Mouse (Mus musculus) CH12.LX (cell line): Measurements from ENCODE around the gene Ackr2. TPM values are rescaled to one million over a fixed set of nuclear protein-coding genes. Genes with fewer than 3 reads are reported as not detected.
A peak's percentile ranks its signal among the peaks of the same experiment; 100 is the strongest.

ENCODE experiments used
- DNase-seq: peaks from one replicate; pipeline ENCODE4 v3.0.0-alpha.2; 2013; ENCODE audit errors: extremely low read depth
- H3K27ac ChIP-seq: 2 replicates; pipeline ENCODE4 v1.5.1; 2012; ENCODE audit warnings: low read depth, mild to moderate bottlenecking, control low read depth, moderate library complexity; ENCODE audit not compliant: insufficient read depth
- H3K27me3 ChIP-seq: replicated peaks from 2 replicates; pipeline ENCODE3; 2012; ENCODE audit warnings: inconsistent platforms
- H3K36me3 ChIP-seq, 2 experiments: replicated peaks in 1 of 2; 2 replicates each; pipeline versions ENCODE3 to v1.6.1; 2012; ENCODE audit warnings: inconsistent platforms in 1 of 2, low read length in 1 of 2, mild to moderate bottlenecking in 1 of 2, mixed read lengths in 1 of 2, moderate library complexity in 1 of 2; ENCODE audit not compliant: control insufficient read depth in 1 of 2, insufficient read depth in 1 of 2
- H3K4me1 ChIP-seq, 2 experiments: 2 replicates each; pipeline ENCODE4 v1.6.1; 2012; ENCODE audit warnings: inconsistent platforms in 1 of 2, moderate library complexity in 1 of 2; ENCODE audit not compliant: insufficient read depth in 2 of 2, control insufficient read depth in 1 of 2
- H3K4me2 ChIP-seq: 2 replicates; pipeline ENCODE4 v1.6.1; 2012; ENCODE audit warnings: low read depth, mild to moderate bottlenecking, control low read depth; ENCODE audit not compliant: poor library complexity, insufficient read depth, severe bottlenecking
- H3K4me3 ChIP-seq, 3 experiments: fragments of 150-350 bp in 1 of 3; sonication (generic) in 1 of 3; replicated peaks in 1 of 3; 2 replicates each; pipeline versions ENCODE3 to v1.5.1; 2011 to 2012; ENCODE audit warnings: low read depth in 2 of 3, low read length in 2 of 3, mild to moderate bottlenecking in 2 of 3, moderate library complexity in 2 of 3, control low read depth in 1 of 3, improper control_type of control experiment in 1 of 3, inconsistent platforms in 1 of 3, mixed read lengths in 1 of 3; ENCODE audit not compliant: poor library complexity in 1 of 3
- H3K79me2 ChIP-seq: replicated peaks from 2 replicates; pipeline ENCODE4 v1.6.1; 2012; ENCODE audit warnings: mild to moderate bottlenecking, moderate library complexity; ENCODE audit not compliant: control insufficient read depth, poor library complexity, insufficient read depth, severe bottlenecking; ENCODE audit errors: extremely low read depth
- H3K9ac ChIP-seq: 2 replicates; pipeline ENCODE4 v1.6.1; 2012; ENCODE audit warnings: low read depth, mild to moderate bottlenecking, control low read depth, moderate library complexity; ENCODE audit not compliant: insufficient read depth
- H3K9me3 ChIP-seq: replicated peaks from 2 replicates; pipeline ENCODE3; 2012; ENCODE audit warnings: low read length, inconsistent platforms, mixed read lengths
- CHD2 ChIP-seq: IDR thresholded peaks from 2 replicates; pipeline ENCODE4 v1.6.1; 2011; ENCODE audit warnings: low read length, improper control_type of control experiment
- CTCF ChIP-seq, 2 experiments: IDR thresholded peaks in 1 of 2; conservative IDR thresholded peaks in 1 of 2; 2 replicates each; pipeline ENCODE4 v1.5.1; 2011 to 2012; ENCODE audit warnings: low read depth in 2 of 2, low read length in 2 of 2, improper control_type of control experiment in 1 of 2, inconsistent platforms in 1 of 2, mild to moderate bottlenecking in 1 of 2, moderate library complexity in 1 of 2
- EP300 ChIP-seq: IDR thresholded peaks from 2 replicates; pipeline ENCODE4 v1.6.1; 2011; ENCODE audit warnings: low read length, improper control_type of control experiment
- ETS1 ChIP-seq: conservative IDR thresholded peaks from 2 replicates; pipeline ENCODE4 v1.6.1; 2012; ENCODE audit warnings: low read depth, mild to moderate bottlenecking, inconsistent platforms, low read length, improper control_type of control experiment, moderate library complexity
- HCFC1 ChIP-seq: IDR thresholded peaks from 2 replicates; pipeline ENCODE4 v1.6.1; 2012; ENCODE audit warnings: low read depth, mild to moderate bottlenecking, inconsistent platforms, low read length, improper control_type of control experiment
- IRF4 ChIP-seq: IDR thresholded peaks from 2 replicates; pipeline ENCODE4 v1.6.1; 2014; ENCODE audit warnings: low read depth, mild to moderate bottlenecking, inconsistent platforms, low read length, improper control_type of control experiment
- JUN ChIP-seq: IDR thresholded peaks from 2 replicates; pipeline ENCODE4 v1.6.1; 2011; ENCODE audit warnings: low read depth, mild to moderate bottlenecking, low read length, improper control_type of control experiment, moderate library complexity; ENCODE audit not compliant: insufficient read depth
- JUND ChIP-seq: conservative IDR thresholded peaks from 2 replicates; pipeline ENCODE4 v1.6.1; 2011; ENCODE audit warnings: low read depth, low read length, improper control_type of control experiment
- MAFK ChIP-seq: IDR thresholded peaks from 2 replicates; pipeline ENCODE4 v1.6.1; 2011; ENCODE audit warnings: low read length, improper control_type of control experiment; ENCODE audit not compliant: insufficient replicate concordance
- MAX ChIP-seq: IDR thresholded peaks from 2 replicates; pipeline ENCODE4 v1.6.1; 2011; ENCODE audit warnings: low read length, improper control_type of control experiment
- MAZ ChIP-seq: IDR thresholded peaks from 2 replicates; pipeline ENCODE4 v1.6.1; 2012; ENCODE audit warnings: low read depth, mild to moderate bottlenecking, inconsistent platforms, low read length, improper control_type of control experiment, moderate library complexity
- MXI1 ChIP-seq: IDR thresholded peaks from 2 replicates; pipeline ENCODE4 v1.6.1; 2011; ENCODE audit warnings: mild to moderate bottlenecking, low read depth, low read length, improper control_type of control experiment
- MYC ChIP-seq: IDR thresholded peaks from 2 replicates; pipeline ENCODE4 v1.6.1; 2011; ENCODE audit warnings: low read depth, mild to moderate bottlenecking, improper control_type of control experiment, low read length
- PAX5 ChIP-seq: IDR thresholded peaks from 2 replicates; pipeline ENCODE4 v1.6.1; 2012; ENCODE audit warnings: low read length, inconsistent platforms, mixed read lengths
- POLR2A ChIP-seq: IDR thresholded peaks from 2 replicates; pipeline ENCODE4 v1.6.1; 2011; ENCODE audit warnings: low read depth, mild to moderate bottlenecking, improper control_type of control experiment, low read length
- POLR2AphosphoS2 ChIP-seq: IDR thresholded peaks from 2 replicates; pipeline ENCODE4 v1.6.1; 2011; ENCODE audit warnings: low read depth, low read length, improper control_type of control experiment
- RCOR1 ChIP-seq: conservative IDR thresholded peaks from 2 replicates; pipeline ENCODE4 v1.6.1; 2012; ENCODE audit warnings: low read depth, mild to moderate bottlenecking, inconsistent platforms, low read length, improper control_type of control experiment
- SIN3A ChIP-seq: IDR thresholded peaks from 2 replicates; pipeline ENCODE4 v1.6.1; 2012; ENCODE audit warnings: low read length, improper control_type of control experiment, inconsistent platforms
- TCF12 ChIP-seq: IDR thresholded peaks from 2 replicates; pipeline ENCODE4 v1.6.1; 2014; ENCODE audit warnings: low read depth, mild to moderate bottlenecking, inconsistent platforms, low read length, improper control_type of control experiment
- USF1 ChIP-seq: IDR thresholded peaks from 2 replicates; pipeline ENCODE4 v1.6.1; 2014; ENCODE audit warnings: low read depth, mild to moderate bottlenecking, inconsistent platforms, low read length, improper control_type of control experiment
- ZC3H11A ChIP-seq: IDR thresholded peaks from 2 replicates; pipeline ENCODE4 v1.6.1; 2012; ENCODE audit warnings: low read depth, mild to moderate bottlenecking, inconsistent platforms, low read length, improper control_type of control experiment
- ZNF384 ChIP-seq: IDR thresholded peaks from 2 replicates; pipeline ENCODE4 v1.6.1; 2012; ENCODE audit warnings: low read depth, low read length, improper control_type of control experiment, inconsistent platforms
- dilution Hi-C: fragments of 300-500 bp; cut with MboI; formaldehyde crosslinking; loops from 2 replicates; pipeline ENCODE4 v1.14.3; 2020; ENCODE audit warnings: low sequenced_read_pairs; ENCODE audit not compliant: extremely low pct_unique_long_range_greater_than_20kb, extremely low pct_ligation_motif_present
- in situ Hi-C: fragments of 300-500 bp; cut with MboI; formaldehyde crosslinking; loops from 3 replicates; pipeline ENCODE4 v1.14.3; 2019; ENCODE audit warnings: low sequenced_read_pairs, low pct_ligation_motif_present, low pct_unique_long_range_greater_than_20kb, mixed read lengths
- polyA plus RNA-seq: library from polyadenylated mRNA; unstranded; fragments of >175 nt; gene quantifications from 2 replicates; pipeline ENCODE4 v1.2.1, GENCODE M21; 2012; ENCODE audit warnings: low read depth; ENCODE audit not compliant: insufficient read length
- total RNA-seq, 2 experiments: library from RNA; depleted of rRNA; stranded (reverse); fragments of 300-350 nt in 1 of 2; fragments of >200 nt in 1 of 2; gene quantifications; 2 replicates each; pipeline ENCODE4 v1.2.3; 2012 to 2014

The Ackr2 gene
- total and polyA plus RNA-seq, 3 experiments, result 2.9 to 13.9 (median 9.8) TPM

GRCm38 (mm10) chr9:121905556-121906185, 7.5 kb downstream of the Ackr2 start:
- H3K9ac ChIP-seq, result peak overlapping the region; percentile 29; the same call in 1 of the 2 replicates
- dilution Hi-C loops, result no loop called here

GRCm38 (mm10) chr9:121906456-121906855, 8.3 kb downstream of the Ackr2 start:
- H3K4me1 ChIP-seq, result peaks cover 59 to 89% of the 10 kb centered on the region in 2 experiments

More at GRCm38 (mm10) chr9:121905556-121906185, 7.5 kb downstream of the Ackr2 start:
- Histone ChIP-seq H3K4me1 (peaks cover 66 to 97% of the 10 kb centered on the region in 2 experiments), H3K9me3 (no peaks in the 10 kb centered on the region), H3K79me2 (no peaks in the 10 kb centered on the region), H3K4me2 (peak overlapping the region; percentile 49), H3K36me3 (peaks cover 0 to 38% of the 10 kb centered on the region in 2 experiments), H3K4me3 (no peak overlapping the region), H3K27ac (peak overlapping the region; percentile 72), H3K27me3 (no peaks in the 10 kb centered on the region)
- peak; percentile 75 for DNase-seq
- in situ Hi-C loops, result no loop called here
- TF ChIP-seq ETS1, result peak; percentile 25; the same call in 1 of the 2 replicates
- peak; percentile 48; the same call in 1 of the 2 replicates for TF ChIP-seq EP300
- TF ChIP-seq CTCF (conservative IDR thresholded peaks at IDR 0.05 in 1 of 2, IDR thresholded peaks at IDR 0.05 in 1 of 2; ENCODE audit: low read depth in 2 of 2, low read length in 2 of 2), result peak in 1 of 2 experiments; percentile 25; a peak in 1 of 4 replicates
- TF ChIP-seq JUN, result peak; percentile 28; the same call in 1 of the 2 replicates
- TF ChIP-seq MYC, result no peak
- no peak for TF ChIP-seq MAX
- TF ChIP-seq TCF12, result peak; percentile 37; the same call in 1 of the 2 replicates
- TF ChIP-seq MXI1, result no peak
- peak; percentile 45 for TF ChIP-seq JUND
- TF ChIP-seq IRF4, result peak; percentile 40

More at GRCm38 (mm10) chr9:121906456-121906855, 8.3 kb downstream of the Ackr2 start:
- DNase-seq, result no peak
- in situ Hi-C loops, result no loop called here
- Histone ChIP-seq H3K27ac (no peak overlapping the region), H3K27me3 (no peaks in the 10 kb centered on the region), H3K9me3 (no peaks in the 10 kb centered on the region), H3K4me3 (no peak overlapping the region), H3K36me3 (peaks cover 0 to 44% of the 10 kb centered on the region in 2 experiments), H3K9ac (no peak overlapping the region), H3K4me2 (0 out of 2 replicates have a peak overlapping the region, but pooled peaks have one; percentile 30), H3K79me2 (no peaks in the 10 kb centered on the region)
- TF ChIP-seq POLR2A, result no peak
- TF ChIP-seq ZC3H11A, result no peak
- TF ChIP-seq ETS1, result no peak
- TF ChIP-seq MAFK, result no peak
- TF ChIP-seq ZNF384, result no peak
- no peak for TF ChIP-seq CHD2
- no peak for TF ChIP-seq MAZ
- no peak for TF ChIP-seq IRF4
- TF ChIP-seq JUN, result no peak
- TF ChIP-seq HCFC1, result no peak
- no peak for TF ChIP-seq SIN3A
- TF ChIP-seq JUND, result no peak
- TF ChIP-seq POLR2AphosphoS2, result no peak
- no peak for TF ChIP-seq RCOR1
- no peak for TF ChIP-seq USF1
- no peak for TF ChIP-seq PAX5
- dilution Hi-C loops, result no loop called here
